In the genomic region with DNA sequence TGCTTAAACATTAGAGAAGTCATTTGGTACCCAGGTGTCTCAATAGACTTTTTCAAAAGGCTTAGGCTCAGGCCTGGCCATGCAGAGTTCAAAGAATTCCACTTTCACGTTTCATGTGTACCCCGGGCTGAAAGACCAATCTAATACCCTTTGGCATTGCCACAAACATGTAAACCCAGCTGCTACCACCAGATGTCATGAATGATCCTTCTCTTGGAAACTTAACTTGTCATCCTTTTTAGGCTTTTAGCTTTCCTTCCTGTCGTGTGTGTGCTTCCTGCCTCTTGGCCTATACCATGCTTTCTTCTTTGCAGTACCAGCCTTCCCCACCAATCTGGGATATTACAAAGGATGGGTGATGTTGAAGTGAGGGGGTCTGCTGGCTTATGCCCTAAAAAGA, we compare ENCODE assay signal across 13 mouse cellular contexts.
DNase-seq lines count a peak whose midpoint lies in the region; ATAC-seq and TF ChIP-seq lines count a peak whose summit lies in the region.
"Had no signal": no experiment of that assay in that cellular context is flagged by ENCODE, and none has a peak within 500 bp of the region (broad histone marks: within the 10 kb centered on the region; RNA-seq: fewer than 3 reads in every experiment).

No protein-coding gene starts in this region.

- peak; percentile 49 for DNase-seq in hindbrain, embryonic 14.5 days (ENCODE audit: low spot score)
- DNase-seq in liver, postnatal 0 days = no peak
- DNase-seq in liver (no peak), MEL (ENCODE audit: low read depth, low spot score) (no peak)
- no peak for DNase-seq in yolk sac, embryonic 10.5 days (ENCODE audit: low spot score)
- DNase-seq in adrenal gland, postnatal 25 days = no peak
- DNase-seq: layer of hippocampus, adult 9-11 months; thymus, postnatal 14 days had no signal

- peak; percentile 8; the same call in 1 of the 2 replicates for TF ChIP-seq RAD21 in MEL (IDR thresholded peaks at IDR 0.05; ENCODE audit: low read depth, low read length)

- H3K79me2 ChIP-seq in MEL (ENCODE audit: control insufficient read depth, insufficient read depth, low read length, poor library complexity) = no peaks in the 10 kb centered on the region

- H3K9ac ChIP-seq in hindbrain, embryonic 14.5 days = no peak overlapping the region
- no peak overlapping the region for H3K9ac ChIP-seq in hindbrain, embryonic 16.5 days (ENCODE audit: low read depth, low read length)
- no peak overlapping the region for H3K9ac ChIP-seq in liver, postnatal 0 days (replicated peaks)
- H3K9ac ChIP-seq in MEL (ENCODE audit: control insufficient read depth, low read depth, low read length, poor library complexity, severe bottlenecking) = no peak overlapping the region
- H3K9ac ChIP-seq: embryonic facial prominence, embryonic 12.5 days; heart, embryonic 15.5 days; liver, embryonic 15.5 days had no signal

- peak; percentile 43 for TF ChIP-seq CTCF in liver, postnatal 0 days (IDR thresholded peaks at IDR 0.05; ENCODE audit: low read depth)
- TF ChIP-seq CTCF in MEL (IDR thresholded peaks at IDR 0.05 in 2 of 3, conservative IDR thresholded peaks at IDR 0.05 in 1 of 3; ENCODE audit: control insufficient read depth in 1 of 3, insufficient read depth in 1 of 3, low read depth in 2 of 3, low read length in 3 of 3, poor library complexity in 1 of 3, severe bottlenecking in 1 of 3) = peak in 1 of 3 experiments; percentile 18; a peak in 1 of 6 replicates
- TF ChIP-seq CTCF in cortical plate, adult 2 months (IDR thresholded peaks at IDR 0.05; ENCODE audit: extremely low read depth, insufficient read depth, low read length) = peak; percentile 34; the same call in 1 of the 2 replicates

- no peaks in the 10 kb centered on the region for H3K9me3 ChIP-seq in hindbrain, embryonic 14.5 days (ENCODE audit: control insufficient read depth, low read length)
- H3K9me3 ChIP-seq in hindbrain, embryonic 16.5 days (ENCODE audit: control insufficient read depth, low read length) = no peaks in the 10 kb centered on the region
- H3K9me3 ChIP-seq in liver, postnatal 0 days (ENCODE audit: low read length) = no peaks in the 10 kb centered on the region
- no peaks in the 10 kb centered on the region for H3K9me3 ChIP-seq in MEL (replicated peaks; ENCODE audit: insufficient read depth, low read length)
- H3K9me3 ChIP-seq: embryonic facial prominence, embryonic 12.5 days; heart, embryonic 15.5 days; liver, embryonic 15.5 days had no signal

- ATAC-seq in hindbrain, embryonic 14.5 days (ENCODE audit: low FRiP score) = no peak
- ATAC-seq in hindbrain, embryonic 16.5 days = no peak
- ATAC-seq in liver, postnatal 0 days = no peak

- no peak overlapping the region for H3K27ac ChIP-seq in hindbrain, embryonic 14.5 days
- H3K27ac ChIP-seq in hindbrain, embryonic 16.5 days (ENCODE audit: low read depth, low read length) = no peak overlapping the region
- no peak overlapping the region for H3K27ac ChIP-seq in liver, postnatal 0 days (ENCODE audit: low read depth)
- no peak overlapping the region for H3K27ac ChIP-seq in MEL (ENCODE audit: control insufficient read depth, low read depth, low read length)
- no peak overlapping the region for H3K27ac ChIP-seq in cortical plate, adult 2 months (ENCODE audit: insufficient read depth, low read length)
- H3K27ac ChIP-seq: embryonic facial prominence, embryonic 12.5 days; heart, embryonic 15.5 days; liver, embryonic 15.5 days had no signal

- H3K4me2 ChIP-seq in hindbrain, embryonic 14.5 days (replicated peaks) = no peak overlapping the region
- no peak overlapping the region for H3K4me2 ChIP-seq in hindbrain, embryonic 16.5 days (ENCODE audit: low read length)
- no peak overlapping the region for H3K4me2 ChIP-seq in liver, postnatal 0 days (ENCODE audit: low read depth, low read length)
- H3K4me2 ChIP-seq: embryonic facial prominence, embryonic 12.5 days; heart, embryonic 15.5 days; liver, embryonic 15.5 days had no signal

- no peak for TF ChIP-seq POLR2A in MEL (IDR thresholded peaks at IDR 0.05; ENCODE audit: control insufficient read depth in 1 of 2, insufficient read depth in 1 of 2, low read depth in 1 of 2, low read length in 2 of 2, poor library complexity in 1 of 2)
- no peak for TF ChIP-seq POLR2A in cortical plate, adult 2 months (IDR thresholded peaks at IDR 0.05; ENCODE audit: extremely low read depth, insufficient read depth, low read length)

- H3K4me3 ChIP-seq in hindbrain, embryonic 14.5 days (replicated peaks; ENCODE audit: low read length) = no peak overlapping the region
- no peak overlapping the region for H3K4me3 ChIP-seq in hindbrain, embryonic 16.5 days (ENCODE audit: low read length)
- no peak overlapping the region for H3K4me3 ChIP-seq in liver, postnatal 0 days (ENCODE audit: low read depth, low read length)
- H3K4me3 ChIP-seq in MEL (ENCODE audit: control insufficient read depth in 1 of 2, insufficient read depth in 1 of 2, low read depth in 2 of 2, low read length in 2 of 2) = no peak overlapping the region
- H3K4me3 ChIP-seq in cortical plate, adult 2 months (ENCODE audit: insufficient read depth, low read length) = no peak overlapping the region
- H3K4me3 ChIP-seq: embryonic facial prominence, embryonic 12.5 days; heart, embryonic 15.5 days; liver, embryonic 15.5 days had no signal

- no peaks in the 10 kb centered on the region for H3K4me1 ChIP-seq in hindbrain, embryonic 14.5 days (replicated peaks; ENCODE audit: control insufficient read depth, insufficient read depth, low read length)
- no peaks in the 10 kb centered on the region for H3K4me1 ChIP-seq in hindbrain, embryonic 16.5 days (ENCODE audit: control insufficient read depth, insufficient read depth, low read depth, low read length)
- H3K4me1 ChIP-seq in liver, postnatal 0 days (ENCODE audit: insufficient read depth) = no peaks in the 10 kb centered on the region
- no peaks in the 10 kb centered on the region for H3K4me1 ChIP-seq in MEL (ENCODE audit: control insufficient read depth in 1 of 2, insufficient read depth in 2 of 2, low read length in 2 of 2)
- no peaks in the 10 kb centered on the region for H3K4me1 ChIP-seq in cortical plate, adult 2 months (ENCODE audit: control insufficient read depth, insufficient read depth, low read length)
- H3K4me1 ChIP-seq: embryonic facial prominence, embryonic 12.5 days; heart, embryonic 15.5 days; liver, embryonic 15.5 days had no signal

- 64% methylated on average over 3 of the region's 3 CpGs for WGBS in hindbrain, embryonic 14.5 days
- 45% methylated on average over 3 of the region's 3 CpGs for WGBS in hindbrain, embryonic 16.5 days
- WGBS in liver, postnatal 0 days (ENCODE audit: insufficient replicate concordance) = 33% methylated on average over 3 of the region's 3 CpGs

- H3K36me3 ChIP-seq in hindbrain, embryonic 14.5 days (replicated peaks; ENCODE audit: control insufficient read depth, insufficient read depth) = no peaks in the 10 kb centered on the region
- no peaks in the 10 kb centered on the region for H3K36me3 ChIP-seq in hindbrain, embryonic 16.5 days (ENCODE audit: control insufficient read depth, insufficient read depth, low read length)
- no peaks in the 10 kb centered on the region for H3K36me3 ChIP-seq in liver, postnatal 0 days (replicated peaks; ENCODE audit: insufficient read depth, low read length)
- no peaks in the 10 kb centered on the region for H3K36me3 ChIP-seq in MEL (ENCODE audit: control insufficient read depth in 1 of 2, insufficient read depth in 2 of 2, low read length in 2 of 2)
- H3K36me3 ChIP-seq: embryonic facial prominence, embryonic 12.5 days; heart, embryonic 15.5 days; liver, embryonic 15.5 days had no signal

- no peaks in the 10 kb centered on the region for H3K27me3 ChIP-seq in hindbrain, embryonic 14.5 days (ENCODE audit: control insufficient read depth, insufficient read depth, low read length)
- no peaks in the 10 kb centered on the region for H3K27me3 ChIP-seq in hindbrain, embryonic 16.5 days (replicated peaks; ENCODE audit: control insufficient read depth, insufficient read depth, low read length)
- no peaks in the 10 kb centered on the region for H3K27me3 ChIP-seq in liver, postnatal 0 days (ENCODE audit: insufficient read depth, low read length)
- no peaks in the 10 kb centered on the region for H3K27me3 ChIP-seq in MEL (ENCODE audit: control insufficient read depth in 1 of 2, insufficient read depth in 2 of 2, low read length in 2 of 2)
- H3K27me3 ChIP-seq: embryonic facial prominence, embryonic 12.5 days; heart, embryonic 15.5 days; liver, embryonic 15.5 days had no signal

- TF ChIP-seq EP300 in liver, postnatal 0 days (IDR thresholded peaks at IDR 0.05; ENCODE audit: low read depth) = no peak
- TF ChIP-seq EP300 in MEL (IDR thresholded peaks at IDR 0.05; ENCODE audit: low read depth in 1 of 2, low read length in 2 of 2) = no peak

TF ChIP-seq in MEL, 35 proteins besides CTCF, POLR2A, EP300 and RAD21:
- TF ChIP-seq E2F4 (IDR thresholded peaks at IDR 0.05; ENCODE audit: borderline replicate concordance, low read depth, low read length) = no peak
- TF ChIP-seq SMC3 (IDR thresholded peaks at IDR 0.05; ENCODE audit: low read depth, low read length) = 0 out of 2 replicates have a peak, but pooled peaks have one; percentile 15
TF ChIP-seq in MEL: peak in this region for 1.
